Mouse (Mus musculus) B cell, adult 2 months (primary cell): Measurements from ENCODE around the gene Ppp4r3a.

Source experiments
- DNase-seq, 2 experiments: peaks; one replicate each; pipeline ENCODE4 v3.0.0; 2022

Gene Ppp4r3a

DNA sequence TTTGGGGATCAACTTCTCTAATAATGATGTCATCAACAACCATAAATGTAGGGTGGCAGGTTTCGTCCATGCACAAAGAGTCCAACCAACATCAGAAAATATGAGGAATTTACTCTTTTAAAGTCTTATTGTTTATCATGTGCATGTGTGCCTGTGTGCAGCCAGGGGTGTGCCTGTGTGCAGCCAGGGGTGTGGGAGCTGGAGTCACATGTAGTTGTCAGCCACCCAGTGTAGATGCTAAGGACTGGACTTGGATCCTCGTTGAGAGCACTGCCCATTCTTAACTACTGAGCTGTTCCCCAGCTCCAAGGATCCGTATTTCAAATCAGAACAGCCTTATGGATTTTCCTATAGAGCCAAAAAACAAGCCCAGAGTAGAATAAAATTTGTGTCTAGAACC is 92.4 kb downstream of the Ppp4r3a start:
- no peak for DNase-seq

DNA sequence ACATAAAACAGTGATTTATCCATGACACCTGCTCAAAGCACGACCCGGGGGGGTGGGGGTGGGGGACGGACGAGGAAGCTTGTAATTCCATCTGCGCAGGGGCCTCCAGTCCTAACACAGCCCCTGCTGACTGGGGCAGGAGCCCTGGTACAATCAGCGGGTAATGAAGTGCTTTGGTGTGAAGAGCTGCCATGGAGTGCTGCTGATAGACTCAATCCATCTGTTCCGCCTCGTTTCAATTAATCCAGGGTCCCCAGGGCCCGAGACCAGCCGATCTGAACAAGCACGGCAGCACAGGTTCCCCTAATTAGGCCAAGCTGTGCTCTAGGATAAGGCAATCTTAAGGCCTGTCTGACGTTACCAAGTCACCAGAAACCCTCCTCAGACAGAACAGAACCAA is 93.2 kb downstream of the Ppp4r3a start:
- DNase-seq, result no peak

DNA sequence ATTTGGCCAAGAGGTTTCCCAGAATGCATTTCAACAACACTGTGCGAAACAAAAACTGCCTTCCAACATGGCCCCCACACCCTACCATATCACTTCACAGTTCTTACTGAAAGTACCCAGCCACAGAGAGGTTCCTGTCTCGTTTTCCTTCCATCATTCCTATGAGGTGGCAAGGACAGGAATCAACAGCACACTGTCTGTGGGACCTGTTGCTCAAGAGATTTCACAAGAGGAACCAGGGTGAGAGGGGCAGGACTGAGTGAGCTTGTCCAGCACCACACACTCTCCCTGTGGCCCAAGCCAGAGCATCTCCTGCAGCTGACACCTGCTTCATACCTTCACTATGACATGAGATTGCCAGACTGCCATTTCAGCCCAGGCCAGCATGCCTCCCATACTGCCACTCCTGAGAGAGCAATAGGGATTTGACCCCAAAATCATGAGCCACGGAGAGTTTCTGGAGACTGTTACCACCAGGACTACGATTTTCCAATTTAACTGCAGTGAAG is 93.7 kb downstream of the Ppp4r3a start:
- no peak for DNase-seq
